Mouse (Mus musculus): ENCODE measurements at regions not wholly inside any gene's neighbourhood (a gene's known extent, or its start where the extent isn't known, plus 50 kb on each side); places are given as distances from the start of the nearest gene placed in this dataset.

DNA sequence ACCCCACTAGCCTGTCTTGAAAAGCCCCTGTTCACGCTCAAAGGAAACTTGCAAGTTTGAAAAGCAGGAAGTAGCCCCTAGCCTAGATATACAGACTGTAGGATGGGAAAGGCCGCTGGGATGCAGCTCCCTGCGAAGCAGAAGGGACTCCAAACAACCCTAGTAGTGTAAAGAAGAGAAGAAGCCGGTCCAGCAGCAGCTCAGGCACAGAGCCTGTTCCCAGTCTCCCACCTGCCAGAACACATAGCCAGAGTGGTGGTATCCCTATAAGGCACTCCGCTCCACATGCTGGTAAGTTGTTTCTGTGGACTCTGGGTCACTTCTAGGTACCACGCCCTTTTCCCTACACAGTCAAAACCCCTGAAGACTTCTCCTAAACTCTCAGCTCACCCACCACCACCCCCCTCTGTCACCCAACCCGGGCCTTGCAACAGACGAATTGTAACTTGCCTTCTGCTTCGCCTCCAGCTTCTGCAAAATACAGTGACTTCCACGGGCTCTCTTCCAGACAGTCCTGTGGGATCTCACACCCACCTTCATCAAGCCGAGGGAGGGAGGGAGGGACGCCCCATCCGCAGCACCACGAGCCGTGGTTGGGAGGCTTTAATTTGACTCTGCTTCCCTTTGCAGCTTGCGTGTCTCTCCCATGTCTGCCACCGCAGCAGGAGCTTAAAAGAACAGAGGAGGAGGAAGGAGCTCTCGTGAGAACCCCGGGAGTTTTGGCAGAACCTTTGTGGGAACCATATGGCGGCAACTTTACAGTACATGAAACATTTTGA, 285.2 kb downstream of the Rwdd3 start:
- Histone ChIP-seq H3K27ac (no peak overlapping the region), H3K9me3 (replicated peaks) (no peaks in the 10 kb centered on the region), H3K4me2 (no peak overlapping the region), H3K36me3 (no peaks in the 10 kb centered on the region), H3K27me3 (no peaks in the 10 kb centered on the region), H3K9ac (no peak overlapping the region), H3K4me3 (replicated peaks) (no peak overlapping the region), H3K4me1 (no peaks in the 10 kb centered on the region)
- ATAC-seq (replicated peaks; ENCODE audit: low FRiP score), result no peak
- WGBS, result 57% methylated on average over 20 of the region's 20 CpGs

DNA sequence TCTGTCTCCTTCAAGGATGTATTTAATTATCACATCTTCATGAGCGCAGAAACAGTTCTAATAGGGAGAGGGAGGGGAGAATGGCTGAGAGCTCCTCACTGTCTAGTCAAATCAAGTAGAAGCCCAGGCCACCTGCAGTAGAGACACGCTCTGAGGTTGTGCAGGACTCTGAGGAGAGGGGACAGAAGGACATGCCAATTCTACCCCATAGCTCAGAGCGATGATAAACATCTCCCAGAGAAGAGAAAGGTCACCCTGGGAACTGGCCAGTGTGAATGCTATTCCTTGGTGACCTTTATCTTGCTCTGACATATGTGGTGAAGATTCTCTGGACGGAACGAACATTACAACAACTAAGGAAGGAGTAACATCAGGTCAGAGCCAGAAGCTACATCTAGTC, 286.1 kb downstream of the Rwdd3 start:
- Histone ChIP-seq H3K9me3 (replicated peaks) (no peaks in the 10 kb centered on the region), H3K4me3 (replicated peaks) (no peak overlapping the region), H3K9ac (no peak overlapping the region), H3K4me2 (no peak overlapping the region), H3K36me3 (no peaks in the 10 kb centered on the region), H3K4me1 (no peaks in the 10 kb centered on the region), H3K27ac (no peak overlapping the region), H3K27me3 (no peaks in the 10 kb centered on the region)
- no peak for ATAC-seq (replicated peaks; ENCODE audit: low FRiP score)
- WGBS, result 83% methylated on average over 5 of the region's 5 CpGs

DNA sequence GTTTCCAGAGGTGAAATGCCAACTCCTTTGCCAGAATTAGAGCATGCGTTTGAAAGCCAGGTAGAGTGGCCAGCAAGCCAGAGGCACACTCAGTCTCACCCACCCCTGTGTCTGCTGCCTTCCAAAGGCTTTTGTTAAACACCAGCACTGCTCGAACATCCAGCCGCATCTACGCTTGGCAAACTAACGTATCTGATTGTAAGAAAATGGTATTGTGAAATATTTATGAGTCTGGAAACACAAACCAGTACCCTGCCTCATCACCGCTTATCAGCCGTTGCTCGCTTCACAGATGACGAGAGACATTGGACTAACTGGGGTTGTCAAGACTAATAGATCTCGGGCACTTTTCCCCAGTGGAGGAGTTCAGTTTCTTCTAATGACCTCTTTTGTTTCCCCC, 287.3 kb downstream of the Rwdd3 start:
- WGBS, result 35% methylated on average over 10 of the region's 10 CpGs
- no peaks in the 10 kb centered on the region for H3K4me1 ChIP-seq
- H3K9me3 ChIP-seq (replicated peaks), result no peaks in the 10 kb centered on the region
- ATAC-seq (replicated peaks; ENCODE audit: low FRiP score), result no peak
- H3K9ac ChIP-seq, result no peak overlapping the region
- no peaks in the 10 kb centered on the region for H3K27me3 ChIP-seq
- H3K27ac ChIP-seq, result no peak overlapping the region
- no peaks in the 10 kb centered on the region for H3K36me3 ChIP-seq
- H3K4me3 ChIP-seq (replicated peaks), result no peak overlapping the region
- H3K4me2 ChIP-seq, result no peak overlapping the region

DNA sequence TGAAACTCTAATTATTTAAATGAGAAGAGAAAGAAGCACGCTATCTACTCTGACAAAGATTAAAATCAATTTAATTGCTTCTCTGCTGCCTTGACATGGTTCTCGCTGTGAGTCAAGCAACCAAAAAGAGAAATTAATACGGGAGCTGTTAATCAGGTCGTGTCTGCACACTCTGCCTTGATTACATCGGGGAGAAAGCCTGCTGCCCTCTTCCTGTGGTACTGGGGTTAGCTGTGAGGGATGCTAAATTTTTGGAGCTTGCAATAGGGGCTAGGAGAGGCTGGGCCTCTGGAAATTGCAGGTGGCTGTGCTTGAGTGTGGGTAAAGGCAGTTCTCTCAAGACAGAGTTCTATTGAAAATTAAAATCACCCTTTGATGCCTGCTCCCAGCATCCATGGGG, 287.8 kb downstream of the Rwdd3 start:
- 40% methylated on average over 5 of the region's 5 CpGs for WGBS
- Histone ChIP-seq H3K4me2 (no peak overlapping the region), H3K27ac (no peak overlapping the region), H3K9me3 (replicated peaks) (no peaks in the 10 kb centered on the region), H3K36me3 (no peaks in the 10 kb centered on the region), H3K4me3 (replicated peaks) (no peak overlapping the region), H3K27me3 (no peaks in the 10 kb centered on the region), H3K4me1 (no peaks in the 10 kb centered on the region), H3K9ac (no peak overlapping the region)
- ATAC-seq (replicated peaks; ENCODE audit: low FRiP score), result no peak

DNA sequence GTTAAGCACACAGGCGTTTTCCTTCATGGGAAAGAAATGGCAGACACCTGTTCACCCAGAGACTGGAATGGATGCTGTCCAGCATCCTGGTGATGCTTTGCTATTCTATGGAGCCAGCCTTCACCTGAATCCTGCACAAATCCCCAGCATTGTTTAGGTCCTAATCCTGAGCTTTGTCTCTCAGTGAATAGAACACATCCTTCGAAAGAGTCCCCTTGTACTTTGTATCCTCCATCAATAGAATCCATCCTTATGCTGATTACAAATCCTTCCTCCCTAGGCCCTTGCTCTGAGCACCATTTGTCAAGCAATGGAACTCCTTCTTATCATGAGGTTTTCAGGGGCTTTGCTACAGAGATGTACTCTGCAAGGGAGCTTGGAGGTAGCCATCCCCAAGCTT, 292.1 kb downstream of the Rwdd3 start:
- H3K9me3 ChIP-seq (replicated peaks), result no peaks in the 10 kb centered on the region
- no peaks in the 10 kb centered on the region for H3K4me1 ChIP-seq
- ATAC-seq (replicated peaks; ENCODE audit: low FRiP score), result no peak
- no peak overlapping the region for H3K4me2 ChIP-seq
- H3K27me3 ChIP-seq, result no peaks in the 10 kb centered on the region
- WGBS, result 86% methylated on average over 2 of the region's 2 CpGs
- no peaks in the 10 kb centered on the region for H3K36me3 ChIP-seq
- no peak overlapping the region for H3K9ac ChIP-seq
- H3K4me3 ChIP-seq (replicated peaks), result no peak overlapping the region
- no peak overlapping the region for H3K27ac ChIP-seq

DNA sequence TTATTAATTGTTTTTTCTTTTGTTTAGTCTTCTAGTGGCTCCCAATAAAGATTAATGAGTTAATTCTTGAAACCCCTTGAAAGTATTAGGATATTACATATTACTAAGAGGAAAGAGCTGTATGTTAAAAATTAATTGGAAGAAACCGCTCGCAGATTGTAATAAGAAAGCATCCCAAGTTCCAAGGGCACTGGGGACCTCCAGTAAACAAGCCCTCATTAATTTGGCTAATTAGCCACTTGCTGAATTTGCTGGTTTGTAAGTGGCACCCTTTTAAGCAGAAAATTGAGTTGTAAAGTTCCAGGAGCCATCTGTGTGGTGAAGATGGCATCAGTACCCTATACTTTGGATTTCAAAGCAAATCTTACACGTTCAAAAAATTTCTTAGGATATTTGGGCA, 295.8 kb downstream of the Rwdd3 start:
- ATAC-seq (replicated peaks; ENCODE audit: low FRiP score), result no peak

DNA sequence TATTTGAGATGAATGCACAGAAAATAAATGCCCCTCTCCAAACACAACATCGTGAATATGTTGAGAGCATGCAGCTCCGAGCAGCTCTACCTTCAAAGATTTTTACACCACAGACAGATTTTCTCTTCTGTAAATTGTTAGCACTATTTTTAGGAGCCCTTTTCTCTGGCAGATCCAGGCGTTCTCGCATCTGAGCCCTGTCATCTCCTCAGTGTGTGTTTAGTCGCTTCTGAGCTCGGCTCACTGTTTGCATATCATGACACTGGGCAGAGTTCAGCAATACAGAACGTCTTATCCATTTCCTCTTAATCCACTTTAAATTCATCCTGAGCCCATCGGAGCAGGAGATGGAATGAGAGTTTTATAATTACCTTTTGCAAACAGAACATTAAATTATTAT, 306.5 kb downstream of the Rwdd3 start:
- Histone ChIP-seq H3K27ac (no peak overlapping the region), H3K4me2 (no peak overlapping the region), H3K9me3 (replicated peaks) (no peaks in the 10 kb centered on the region), H3K27me3 (no peaks in the 10 kb centered on the region), H3K36me3 (no peaks in the 10 kb centered on the region), H3K9ac (no peak overlapping the region), H3K4me1 (no peaks in the 10 kb centered on the region), H3K4me3 (replicated peaks) (no peak overlapping the region)
- 61% methylated on average over 8 of the region's 8 CpGs for WGBS
- ATAC-seq (replicated peaks; ENCODE audit: low FRiP score), result no peak

More for the DNA sequence above, 295.8 kb downstream of the Rwdd3 start:
- WGBS, result 84% methylated on average over 3 of the region's 3 CpGs
- H3K4me2 ChIP-seq, result no peak overlapping the region
- H3K4me1 ChIP-seq, result no peaks in the 10 kb centered on the region
- H3K9ac ChIP-seq, result no peak overlapping the region
- no peaks in the 10 kb centered on the region for H3K9me3 ChIP-seq (replicated peaks)
- no peak overlapping the region for H3K27ac ChIP-seq
- H3K36me3 ChIP-seq, result no peaks in the 10 kb centered on the region
- H3K27me3 ChIP-seq, result no peaks in the 10 kb centered on the region
- H3K4me3 ChIP-seq (replicated peaks), result no peak overlapping the region

DNA sequence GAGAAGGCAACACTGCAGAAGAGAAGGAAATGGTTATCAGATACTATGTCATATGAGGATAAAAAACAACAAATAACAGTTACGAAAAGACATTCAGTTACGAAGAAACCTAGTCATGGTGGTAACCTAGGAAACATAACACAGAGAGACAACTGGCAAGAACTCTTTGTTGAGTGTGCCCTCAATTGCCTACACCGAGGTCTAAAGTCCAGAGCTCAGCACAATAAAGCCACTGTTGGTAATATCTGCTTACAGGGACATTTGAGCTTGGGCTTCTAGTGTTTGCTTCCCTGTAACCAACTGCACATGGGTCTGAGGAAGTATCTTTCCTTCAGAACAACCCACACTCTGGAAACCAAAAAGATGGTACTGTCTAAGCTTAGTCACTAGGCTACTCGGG, 309.9 kb downstream of the Rwdd3 start:
- no peaks in the 10 kb centered on the region for H3K36me3 ChIP-seq

DNA sequence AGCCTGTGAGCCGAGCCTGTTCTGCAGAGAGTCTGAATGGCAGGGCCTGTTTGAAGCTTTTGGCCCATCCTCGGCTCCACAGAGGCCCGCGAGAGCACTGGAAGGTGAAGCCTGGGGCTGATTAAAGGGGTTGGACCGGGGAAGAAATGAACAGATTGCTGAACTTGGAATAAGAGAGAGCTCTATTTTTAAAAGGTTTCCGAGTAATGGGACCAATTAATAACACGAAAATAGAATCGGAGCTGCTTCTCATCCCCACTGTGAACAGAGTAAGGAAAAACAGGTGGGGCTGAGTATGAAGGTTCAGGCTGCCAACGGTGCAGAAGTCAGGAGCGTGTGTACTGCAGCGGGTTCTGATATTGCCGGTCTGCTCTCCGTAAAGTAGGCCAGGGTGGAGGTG, 313.2 kb downstream of the Rwdd3 start:
- no peak overlapping the region for H3K27ac ChIP-seq
- ATAC-seq (replicated peaks; ENCODE audit: low FRiP score), result no peak
- H3K4me1 ChIP-seq, result no peaks in the 10 kb centered on the region
- no peak overlapping the region for H3K9ac ChIP-seq
- no peak overlapping the region for H3K4me3 ChIP-seq (replicated peaks)
- no peaks in the 10 kb centered on the region for H3K36me3 ChIP-seq
- no peaks in the 10 kb centered on the region for H3K9me3 ChIP-seq (replicated peaks)
- no peak overlapping the region for H3K4me2 ChIP-seq
- WGBS, result 89% methylated on average over 13 of the region's 13 CpGs
- H3K27me3 ChIP-seq, result no peaks in the 10 kb centered on the region

More for the DNA sequence above, 309.9 kb downstream of the Rwdd3 start:
- no peaks in the 10 kb centered on the region for H3K9me3 ChIP-seq (replicated peaks)
- no peaks in the 10 kb centered on the region for H3K27me3 ChIP-seq
- no peak overlapping the region for H3K9ac ChIP-seq
- no peak for ATAC-seq (replicated peaks; ENCODE audit: low FRiP score)
- no peaks in the 10 kb centered on the region for H3K4me1 ChIP-seq
- WGBS, result 83% methylated on average over 4 of the region's 4 CpGs
- H3K4me2 ChIP-seq, result no peak overlapping the region
- no peak overlapping the region for H3K4me3 ChIP-seq (replicated peaks)
- no peak overlapping the region for H3K27ac ChIP-seq

DNA sequence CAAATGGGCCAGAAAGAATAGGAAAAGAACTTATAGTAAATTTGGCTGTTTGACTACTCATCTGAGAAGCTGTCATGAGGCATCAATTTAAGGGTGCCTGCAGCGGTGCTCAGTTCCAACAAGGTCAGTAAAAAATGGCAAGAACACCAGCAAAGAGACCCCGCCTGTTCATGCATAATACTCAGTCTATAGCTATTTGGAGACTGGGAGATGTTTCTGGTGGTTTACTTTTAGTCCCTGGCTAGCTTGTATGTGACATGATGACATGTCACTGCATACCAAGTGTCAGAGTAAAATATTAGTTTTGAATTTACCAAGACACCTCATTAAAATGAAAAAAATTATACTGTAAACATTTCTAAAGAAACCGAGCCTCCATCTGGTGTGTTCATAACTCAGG, 317.2 kb downstream of the Rwdd3 start:
- WGBS, result 63% methylated on average over 3 of the region's 3 CpGs
- H3K4me1 ChIP-seq, result no peaks in the 10 kb centered on the region
- no peak overlapping the region for H3K9ac ChIP-seq
- H3K9me3 ChIP-seq (replicated peaks), result no peaks in the 10 kb centered on the region
- ATAC-seq (replicated peaks; ENCODE audit: low FRiP score), result no peak
- H3K4me3 ChIP-seq (replicated peaks), result no peak overlapping the region
- no peaks in the 10 kb centered on the region for H3K27me3 ChIP-seq
- H3K36me3 ChIP-seq, result no peaks in the 10 kb centered on the region
- H3K4me2 ChIP-seq, result no peak overlapping the region
- H3K27ac ChIP-seq, result no peak overlapping the region

DNA sequence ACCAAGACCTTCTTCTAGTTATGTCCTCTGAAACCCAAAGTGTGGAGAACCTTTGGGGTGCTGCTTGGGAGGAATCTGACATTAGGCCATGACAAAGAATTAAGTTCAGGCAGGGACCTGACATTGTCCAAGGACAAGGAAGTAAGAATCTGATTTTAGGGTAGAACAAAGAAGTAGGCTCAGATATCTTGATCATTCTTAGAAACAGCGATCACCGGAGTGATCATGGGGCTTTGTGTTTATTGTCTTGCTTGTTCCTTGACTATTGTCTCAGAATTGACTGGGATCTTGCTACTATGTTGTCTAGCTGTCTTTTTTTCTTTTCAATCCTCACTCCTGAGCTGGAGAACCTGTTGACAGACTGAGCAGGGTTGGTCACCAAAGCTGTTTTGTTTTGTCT, 327.9 kb downstream of the Rwdd3 start:
- H3K9ac ChIP-seq, result no peak overlapping the region
- ATAC-seq (replicated peaks; ENCODE audit: low FRiP score), result no peak
- no peaks in the 10 kb centered on the region for H3K36me3 ChIP-seq
- no peak overlapping the region for H3K4me2 ChIP-seq
- 98% methylated on average over 2 of the region's 2 CpGs for WGBS
- no peak overlapping the region for H3K4me3 ChIP-seq (replicated peaks)
- H3K9me3 ChIP-seq (replicated peaks), result no peaks in the 10 kb centered on the region
- H3K27me3 ChIP-seq, result no peaks in the 10 kb centered on the region
- H3K27ac ChIP-seq, result no peak overlapping the region
- H3K4me1 ChIP-seq, result no peaks in the 10 kb centered on the region

DNA sequence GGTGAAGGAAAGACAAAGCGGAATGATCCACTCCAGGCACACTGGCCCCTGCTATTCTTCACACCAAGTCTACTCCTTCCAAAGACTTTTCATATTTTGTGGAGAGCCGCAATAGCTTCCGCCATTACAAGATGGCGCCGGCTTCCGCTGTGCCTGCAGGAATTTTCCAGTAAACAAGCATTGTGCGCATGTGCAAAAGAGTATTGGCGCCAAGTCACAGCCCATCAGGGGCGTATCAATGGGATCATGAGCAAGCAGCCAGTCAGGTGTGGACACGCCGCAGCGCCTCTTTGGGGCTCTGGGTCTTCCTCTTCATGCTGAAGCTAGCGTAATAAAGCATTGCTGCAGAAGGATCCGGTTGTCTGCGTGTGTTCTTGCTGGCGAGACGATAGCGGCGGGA, 348.0 kb downstream of the Rwdd3 start:
- no peak overlapping the region for H3K4me3 ChIP-seq (replicated peaks)
- H3K4me1 ChIP-seq, result no peaks in the 10 kb centered on the region
- H3K27me3 ChIP-seq, result no peaks in the 10 kb centered on the region
- no peak for ATAC-seq (replicated peaks; ENCODE audit: low FRiP score)
- no peak overlapping the region for H3K9ac ChIP-seq
- H3K4me2 ChIP-seq, result no peak overlapping the region
- no peaks in the 10 kb centered on the region for H3K9me3 ChIP-seq (replicated peaks)
- no peaks in the 10 kb centered on the region for H3K36me3 ChIP-seq
- WGBS, result 98% methylated on average over 19 of the region's 19 CpGs
- no peak overlapping the region for H3K27ac ChIP-seq

DNA sequence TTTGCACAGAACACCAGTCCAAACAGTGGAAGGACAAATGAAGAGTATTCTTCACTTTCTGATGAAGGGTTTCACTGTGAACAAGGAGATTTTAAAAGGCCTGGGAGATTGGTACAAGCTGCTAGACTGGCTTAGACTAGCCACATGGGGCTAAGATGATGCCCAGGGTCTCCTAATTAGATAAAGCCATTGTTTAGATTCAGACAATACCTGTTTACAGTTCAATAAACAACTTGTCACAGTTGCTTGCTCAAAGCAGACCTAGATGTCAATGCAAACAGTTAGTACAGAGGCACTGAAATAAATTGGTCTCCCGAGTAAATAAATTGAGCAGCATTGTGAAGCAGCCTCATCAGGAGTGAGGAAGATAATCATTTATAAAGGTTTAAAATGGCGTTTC, 359.6 kb downstream of the Rwdd3 start:
- no peak for ATAC-seq (replicated peaks; ENCODE audit: low FRiP score)
- Histone ChIP-seq H3K27ac (no peak overlapping the region), H3K9ac (no peak overlapping the region), H3K9me3 (replicated peaks) (no peaks in the 10 kb centered on the region), H3K36me3 (no peaks in the 10 kb centered on the region), H3K4me3 (replicated peaks) (no peak overlapping the region), H3K27me3 (no peaks in the 10 kb centered on the region), H3K4me1 (no peaks in the 10 kb centered on the region), H3K4me2 (no peak overlapping the region)
- WGBS, result 71% methylated on average over 2 of the region's 2 CpGs

Data from kidney, embryonic 15.5 days (tissue).